Mouse (Mus musculus) MEL (cell line): Measurements from ENCODE around the gene Nnat. TPM values are rescaled to one million over a fixed set of nuclear protein-coding genes. Genes with fewer than 3 reads are reported as not detected.

Source experiments
- DNase-seq: peaks from one replicate; pipeline ENCODE4 v3.0.0; 2011; ENCODE audit warnings: low read depth, low spot score
- H3K27ac ChIP-seq: 2 replicates; pipeline ENCODE4 v1.5.1; 2012; ENCODE audit warnings: low read depth, mild to moderate bottlenecking, control low read depth, low read length, moderate library complexity; ENCODE audit not compliant: control insufficient read depth
- H3K27me3 ChIP-seq, 2 experiments: fragments of 150-350 bp in 1 of 2; sonication (generic) in 1 of 2; 2 replicates each; pipeline ENCODE4 v1.6.1; 2012; ENCODE audit warnings: low read length in 2 of 2, mild to moderate bottlenecking in 2 of 2, improper control_type of control experiment in 1 of 2, moderate library complexity in 1 of 2; ENCODE audit not compliant: insufficient read depth in 2 of 2, control insufficient read depth in 1 of 2
- H3K36me3 ChIP-seq, 2 experiments: 2 replicates each; pipeline ENCODE4 v1.6.1; 2012 to 2014; ENCODE audit warnings: low read length in 2 of 2, improper control_type of control experiment in 1 of 2, inconsistent platforms in 1 of 2, mild to moderate bottlenecking in 1 of 2; ENCODE audit not compliant: insufficient read depth in 2 of 2, control insufficient read depth in 1 of 2
- H3K4me1 ChIP-seq, 2 experiments: fragments of 150-350 bp in 1 of 2; sonication (generic) in 1 of 2; 2 replicates each; pipeline ENCODE4 v1.6.1; 2012; ENCODE audit warnings: low read length in 2 of 2, improper control_type of control experiment in 1 of 2, mild to moderate bottlenecking in 1 of 2; ENCODE audit not compliant: insufficient read depth in 2 of 2, control insufficient read depth in 1 of 2
- H3K4me3 ChIP-seq, 2 experiments: fragments of 150-350 bp in 1 of 2; sonication (generic) in 1 of 2; 2 replicates each; pipeline ENCODE4 v1.5.1; 2012; ENCODE audit warnings: low read depth in 2 of 2, low read length in 2 of 2, mild to moderate bottlenecking in 2 of 2, moderate library complexity in 2 of 2, control low read depth in 1 of 2, improper control_type of control experiment in 1 of 2; ENCODE audit not compliant: control insufficient read depth in 1 of 2, insufficient read depth in 1 of 2
- H3K79me2 ChIP-seq: 2 replicates; pipeline ENCODE4 v1.6.1; 2012; ENCODE audit warnings: mild to moderate bottlenecking, low read length, moderate library complexity; ENCODE audit not compliant: control insufficient read depth, poor library complexity, insufficient read depth
- H3K9ac ChIP-seq: 2 replicates; pipeline ENCODE4 v1.6.1; 2012; ENCODE audit warnings: low read depth, mild to moderate bottlenecking, control low read depth, low read length, moderate library complexity; ENCODE audit not compliant: control insufficient read depth, poor library complexity, severe bottlenecking
- H3K9me3 ChIP-seq: fragments of 150-350 bp; sonication (generic); replicated peaks from 2 replicates; pipeline ENCODE4 v1.6.1; 2012; ENCODE audit warnings: mild to moderate bottlenecking, low read length, improper control_type of control experiment, moderate library complexity; ENCODE audit not compliant: insufficient read depth
- E2F4 ChIP-seq: IDR thresholded peaks from 2 replicates; pipeline ENCODE4 v1.6.1; 2011; ENCODE audit warnings: low read depth, low read length, improper control_type of control experiment, borderline replicate concordance
- ELF1 ChIP-seq: IDR thresholded peaks from 2 replicates; pipeline ENCODE4 v1.6.1; 2014; ENCODE audit warnings: low read depth, mild to moderate bottlenecking, inconsistent platforms, low read length, improper control_type of control experiment, moderate library complexity
- EP300 ChIP-seq, 2 experiments: IDR thresholded peaks; 2 replicates each; pipeline ENCODE4 v1.6.1; 2011; ENCODE audit warnings: improper control_type of control experiment in 2 of 2, low read length in 2 of 2, low read depth in 1 of 2, mild to moderate bottlenecking in 1 of 2
- ETS1 ChIP-seq: IDR thresholded peaks from 2 replicates; pipeline ENCODE4 v1.6.1; 2012; ENCODE audit warnings: low read depth, mild to moderate bottlenecking, inconsistent platforms, low read length, improper control_type of control experiment, moderate library complexity
- GABPA ChIP-seq: IDR thresholded peaks from 2 replicates; pipeline ENCODE4 v1.6.1; 2012; ENCODE audit warnings: low read depth, mild to moderate bottlenecking, inconsistent platforms, low read length, improper control_type of control experiment, moderate library complexity
- GATA1 ChIP-seq: IDR thresholded peaks from 2 replicates; pipeline ENCODE4 v1.6.1; 2011; ENCODE audit warnings: low read depth, low read length, improper control_type of control experiment
- MAFK ChIP-seq: IDR thresholded peaks from 2 replicates; pipeline ENCODE4 v1.6.1; 2011; ENCODE audit warnings: low read depth, mild to moderate bottlenecking, low read length, improper control_type of control experiment, borderline replicate concordance
- MXI1 ChIP-seq: IDR thresholded peaks from 2 replicates; pipeline ENCODE4 v1.6.1; 2011; ENCODE audit warnings: mild to moderate bottlenecking, low read depth, low read length, improper control_type of control experiment
- MYB ChIP-seq: IDR thresholded peaks from 2 replicates; pipeline ENCODE4 v1.6.1; 2011; ENCODE audit warnings: mild to moderate bottlenecking, low read depth, low read length, improper control_type of control experiment
- MYC ChIP-seq: IDR thresholded peaks from 2 replicates; pipeline ENCODE4 v1.6.1; 2011; ENCODE audit warnings: low read depth, mild to moderate bottlenecking, low read length, improper control_type of control experiment, moderate library complexity
- NELFE ChIP-seq: IDR thresholded peaks from 2 replicates; pipeline ENCODE4 v1.6.1; 2011; ENCODE audit warnings: low read depth, low read length, improper control_type of control experiment
- NRF1 ChIP-seq: IDR thresholded peaks from 2 replicates; pipeline ENCODE4 v1.6.1; 2014; ENCODE audit warnings: low read depth, mild to moderate bottlenecking, inconsistent platforms, low read length, improper control_type of control experiment, moderate library complexity; ENCODE audit not compliant: poor library complexity, insufficient read depth, severe bottlenecking
- POLR2A ChIP-seq, 2 experiments: IDR thresholded peaks; 2 replicates each; pipeline ENCODE4 v1.6.1; 2011 to 2012; ENCODE audit warnings: low read length in 2 of 2, mild to moderate bottlenecking in 2 of 2, control low read depth in 1 of 2, improper control_type of control experiment in 1 of 2, low read depth in 1 of 2, moderate library complexity in 1 of 2; ENCODE audit not compliant: control insufficient read depth in 1 of 2, insufficient read depth in 1 of 2, poor library complexity in 1 of 2
- RAD21 ChIP-seq: IDR thresholded peaks from 2 replicates; pipeline ENCODE4 v1.6.1; 2011; ENCODE audit warnings: mild to moderate bottlenecking, low read depth, low read length, improper control_type of control experiment
- TAL1 ChIP-seq: IDR thresholded peaks from 2 replicates; pipeline ENCODE4 v1.6.1; 2012; ENCODE audit warnings: mild to moderate bottlenecking, inconsistent platforms, low read length, moderate library complexity, mixed read lengths
- TCF12 ChIP-seq: IDR thresholded peaks from 2 replicates; pipeline ENCODE4 v1.6.1; 2014; ENCODE audit warnings: low read depth, mild to moderate bottlenecking, inconsistent platforms, low read length, improper control_type of control experiment, moderate library complexity
- ZC3H11A ChIP-seq: IDR thresholded peaks from 2 replicates; pipeline ENCODE4 v1.6.1; 2012; ENCODE audit warnings: low read depth, mild to moderate bottlenecking, inconsistent platforms, low read length, improper control_type of control experiment
- ZMIZ1 ChIP-seq: IDR thresholded peaks from 2 replicates; pipeline ENCODE4 v1.6.1; 2012; ENCODE audit warnings: low read depth, mild to moderate bottlenecking, inconsistent platforms, low read length, improper control_type of control experiment, moderate library complexity
- polyA plus RNA-seq, 2 experiments: library from polyadenylated mRNA; stranded (reverse) in 1 of 2; unstranded in 1 of 2; fragments of >175 nt in 1 of 2; fragments of >200 nt in 1 of 2; gene quantifications; 2 replicates each; pipeline versions ENCODE4 v1.2.1 to v1.2.4; 2012; ENCODE audit warnings: low replicate concordance in 2 of 2, low read depth in 1 of 2; ENCODE audit not compliant: insufficient read length in 2 of 2, insufficient read depth in 1 of 2, missing spikeins in 1 of 2
- total RNA-seq: library from RNA; depleted of rRNA; stranded (reverse); fragments of 300-350 nt; gene quantifications from 2 replicates; pipeline ENCODE4 v1.2.3, GENCODE M21; 2012

The Nnat gene
- total and polyA plus RNA-seq, 3 experiments: 0.92 to 1.5 TPM; not detected in 1

- H3K36me3 ChIP-seq: peaks cover 0 to 10% of the 10 kb centered on the region in 2 experiments; a peak in 3 of 4 replicates
Observed at GRCm38 (mm10) chr2:157544333-157544888, 15.5 kb upstream of the Nnat start.

GRCm38 (mm10) chr2:157546686-157547085, 13.2 kb upstream of the Nnat start:
- Histone ChIP-seq H3K4me3 (no peak overlapping the region), H3K27me3 (no peaks in the 10 kb centered on the region), H3K27ac (no peak overlapping the region), H3K9me3 (no peaks in the 10 kb centered on the region), H3K9ac (no peak overlapping the region), H3K79me2 (no peaks in the 10 kb centered on the region), H3K4me1 (no peaks in the 10 kb centered on the region), H3K36me3 (no peaks in the 10 kb centered on the region; a peak in 1 of 4 replicates)
- TF ChIP-seq TCF12: no peak
- no peak for TF ChIP-seq MYB
- TF ChIP-seq RAD21: no peak
- no peak for TF ChIP-seq ETS1
- no peak for TF ChIP-seq POLR2A (IDR thresholded peaks at IDR 0.05; ENCODE audit: control insufficient read depth in 1 of 2, insufficient read depth in 1 of 2, low read depth in 1 of 2, low read length in 2 of 2, poor library complexity in 1 of 2)
- TF ChIP-seq NRF1: no peak
- TF ChIP-seq E2F4: no peak
- no peak for TF ChIP-seq GATA1
- TF ChIP-seq ZC3H11A: no peak
- DNase-seq: no peak

More at GRCm38 (mm10) chr2:157544333-157544888, 15.5 kb upstream of the Nnat start:
- no peaks in the 10 kb centered on the region for H3K27me3 ChIP-seq
- no peak for DNase-seq
- H3K9ac ChIP-seq: no peak overlapping the region
- no peaks in the 10 kb centered on the region for H3K79me2 ChIP-seq
- no peak for TF ChIP-seq GABPA
- no peak for TF ChIP-seq ZMIZ1
- no peak for TF ChIP-seq ELF1
- TF ChIP-seq MYC: no peak
- no peak for TF ChIP-seq NRF1
- TF ChIP-seq POLR2A (IDR thresholded peaks at IDR 0.05; ENCODE audit: control insufficient read depth in 1 of 2, insufficient read depth in 1 of 2, low read depth in 1 of 2, low read length in 2 of 2, poor library complexity in 1 of 2): no peak
- no peak for TF ChIP-seq NELFE
- TF ChIP-seq MAFK: no peak
- no peak for TF ChIP-seq MXI1
- no peak for TF ChIP-seq TAL1
- no peak for TF ChIP-seq RAD21
- no peak for TF ChIP-seq E2F4
- no peak for TF ChIP-seq EP300 (IDR thresholded peaks at IDR 0.05; ENCODE audit: low read depth in 1 of 2, low read length in 2 of 2)
- no peak for TF ChIP-seq GATA1
- H3K9me3 ChIP-seq: no peaks in the 10 kb centered on the region
- H3K4me1 ChIP-seq: peaks cover 7 to 12% of the 10 kb centered on the region in 2 experiments
- no peak overlapping the region for H3K27ac ChIP-seq
- H3K4me3 ChIP-seq: no peak overlapping the region
